Mouse (Mus musculus): Measurements from ENCODE around the gene Tmem80. TPM values are rescaled to one million over a fixed set of nuclear protein-coding genes. Genes with fewer than 3 reads are reported as not detected.

Gene Tmem80
- total and polyA plus RNA-seq, 2 experiments from 2014 or later, result 23.6 to 29.8 TPM

DNA sequence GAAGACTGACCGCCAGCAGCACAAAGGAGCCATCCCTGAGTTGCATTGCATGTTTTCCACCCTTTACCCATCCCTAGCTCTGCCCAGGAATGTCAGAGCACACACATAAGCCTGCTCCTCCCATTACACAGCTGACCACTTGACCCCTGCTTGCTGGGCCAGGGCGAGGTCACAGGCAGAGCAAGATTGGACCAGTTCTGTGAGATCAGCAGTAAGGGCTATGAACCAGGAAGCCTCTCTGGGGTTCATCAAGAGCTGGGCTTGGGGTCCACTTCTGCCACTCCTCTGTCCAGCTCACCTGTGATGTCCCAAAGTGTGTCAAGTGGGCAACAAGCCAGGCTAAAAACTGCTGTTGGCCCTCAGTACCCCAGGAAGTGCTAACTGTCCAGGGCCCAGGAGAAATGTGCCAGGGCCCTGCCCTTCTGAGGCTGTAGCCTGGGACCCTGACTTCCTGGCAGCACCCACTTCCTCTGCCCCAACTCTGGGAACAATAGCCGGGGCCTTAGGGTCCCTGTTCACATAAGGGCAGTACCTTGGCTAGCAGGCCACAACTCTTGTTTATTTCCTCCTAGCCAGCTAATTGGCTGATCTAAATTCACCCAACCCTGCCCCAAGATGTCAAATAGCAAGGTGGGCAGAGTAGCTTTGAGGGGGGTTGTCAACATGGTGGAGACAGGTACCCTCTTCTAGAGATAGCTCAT lies 10.3 kb downstream of the Tmem80 start:
- ATAC-seq (ENCODE audit: insufficient read depth, low read depth) (0 out of 2 replicates have a peak, but pooled peaks have one; percentile 16), DNase-seq (ENCODE audit: low spot score) (no peak)
- Histone ChIP-seq H3K9me3 (replicated peaks; ENCODE audit: control insufficient read depth, low read length) (no peaks in the 10 kb centered on the region), H3K4me2 (ENCODE audit: low read depth, low read length) (no peak overlapping the region), H3K27ac (ENCODE audit: low read depth) (no peak overlapping the region), H3K27me3 (ENCODE audit: control insufficient read depth, insufficient read depth, low read length) (no peaks in the 10 kb centered on the region), H3K4me3 (ENCODE audit: low read depth, low read length) (no peak overlapping the region), H3K9ac (replicated peaks; ENCODE audit: low read depth, low read length) (no peak overlapping the region), H3K4me1 (ENCODE audit: control insufficient read depth, insufficient read depth) (no peaks in the 10 kb centered on the region), H3K36me3 (replicated peaks; ENCODE audit: control insufficient read depth, insufficient read depth, low read length) (peaks cover 19% of the 10 kb centered on the region)
- WGBS, result 65% methylated on average over 3 of the region's 3 CpGs
- TF ChIP-seq EP300 (IDR thresholded peaks at IDR 0.05; ENCODE audit: low read depth), result no peak
- no peak for TF ChIP-seq CTCF (IDR thresholded peaks at IDR 0.05; ENCODE audit: low read depth)

DNA sequence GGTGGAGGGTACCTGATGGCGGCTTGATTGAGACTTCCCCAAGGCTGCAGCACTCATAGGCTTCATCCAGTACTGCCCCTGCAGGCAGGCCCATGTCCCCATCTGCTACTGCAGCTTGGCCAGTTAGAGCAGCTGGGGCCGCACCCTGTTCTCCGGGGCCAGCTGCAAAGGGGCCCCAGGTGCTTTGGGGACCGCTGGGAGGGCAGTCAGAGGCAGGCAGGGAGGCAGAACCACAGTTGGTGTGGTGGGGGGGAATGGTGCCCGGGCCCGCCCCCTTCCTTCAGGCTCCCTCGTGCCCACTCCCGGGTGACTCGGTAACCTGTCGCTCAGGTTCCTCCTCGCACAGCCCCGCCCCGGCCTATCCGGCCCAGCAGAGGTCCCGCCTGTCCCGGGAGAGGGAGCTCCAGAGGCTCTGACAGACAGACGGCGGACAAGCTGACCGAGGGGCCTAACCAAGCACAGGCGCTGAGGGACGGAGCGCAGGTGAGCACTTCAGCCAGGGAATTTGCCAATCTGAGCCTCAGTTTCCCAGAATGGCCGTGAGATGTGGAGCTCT lies 11.1 kb downstream of the Tmem80 start, which contains the start of gene Eps8l2:
Gene Eps8l2, plus strand, starts transcription at position 305 of the 556 bp plus-strand sequence.
- DNase-seq (ENCODE audit: low spot score), result no peak
- ATAC-seq (ENCODE audit: insufficient read depth, low read depth), result peak; percentile 40
- Histone ChIP-seq H3K4me3 (ENCODE audit: low read depth, low read length) (peak within 1 kb of the TSS; percentile 4; the same call in 1 of the 2 replicates), H3K9ac (replicated peaks; ENCODE audit: low read depth, low read length) (no peak within 1 kb of the TSS), H3K27ac (ENCODE audit: low read depth) (no peak within 1 kb of the TSS), H3K36me3 (replicated peaks; ENCODE audit: control insufficient read depth, insufficient read depth, low read length) (0 out of 2 replicates have a peak, but pooled peaks cover 12% of the 10 kb centered on the region), H3K9me3 (replicated peaks; ENCODE audit: control insufficient read depth, low read length) (no peaks in the 10 kb centered on the region), H3K4me1 (ENCODE audit: control insufficient read depth, insufficient read depth) (no peaks in the 10 kb centered on the region), H3K4me2 (ENCODE audit: low read depth, low read length) (peak within 1 kb of the TSS; percentile 29), H3K27me3 (ENCODE audit: control insufficient read depth, insufficient read depth, low read length) (no peaks in the 10 kb centered on the region)
- no peak for TF ChIP-seq EP300 (IDR thresholded peaks at IDR 0.05; ENCODE audit: low read depth)
- WGBS, result 5% methylated on average over 22 of the region's 23 CpGs

DNA sequence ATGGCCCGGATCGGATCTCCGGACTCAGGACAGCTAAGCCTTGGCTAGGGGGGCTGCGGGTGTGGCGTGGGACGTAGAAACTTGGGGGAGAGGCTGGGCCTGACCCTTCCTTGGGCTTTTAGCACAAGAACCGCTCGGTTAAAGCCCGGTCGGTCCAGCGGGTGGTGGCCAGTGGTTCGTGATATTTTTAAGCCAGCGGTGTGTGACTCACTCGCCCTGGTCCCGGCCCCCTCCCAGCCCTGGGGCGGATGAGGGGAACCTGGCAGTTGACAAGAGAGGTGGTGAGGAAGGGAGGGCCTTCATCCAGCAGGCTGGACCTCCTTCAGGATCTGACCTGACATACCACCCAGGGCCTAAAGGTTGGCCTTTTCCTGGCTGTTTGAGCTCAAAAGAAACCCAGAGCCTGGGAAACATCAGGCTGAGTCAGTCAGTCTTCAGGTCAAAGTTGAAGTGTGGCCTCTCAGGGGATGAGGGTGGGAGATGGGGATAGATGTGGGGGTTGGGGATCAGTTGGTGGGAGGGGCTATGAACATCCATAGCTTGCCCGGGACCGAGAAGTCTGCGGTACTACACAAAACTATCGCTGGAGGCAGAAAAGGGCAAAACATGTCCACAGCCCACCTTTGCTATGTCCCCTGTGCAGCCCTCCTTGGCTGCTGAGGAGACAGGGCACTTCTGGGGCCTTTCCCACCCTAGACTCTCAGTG lies 11.8 kb downstream of the Tmem80 start:
- H3K4me2 ChIP-seq (ENCODE audit: low read depth, low read length), result peak overlapping the region; percentile 29
- no peaks in the 10 kb centered on the region for H3K9me3 ChIP-seq (replicated peaks; ENCODE audit: control insufficient read depth, low read length)
- no peak overlapping the region for H3K4me3 ChIP-seq (ENCODE audit: low read depth, low read length)
- H3K9ac ChIP-seq (replicated peaks; ENCODE audit: low read depth, low read length), result no peak overlapping the region
- no peak overlapping the region for H3K27ac ChIP-seq (ENCODE audit: low read depth)
- 0 out of 2 replicates have a peak, but pooled peaks cover 11% of the 10 kb centered on the region for H3K36me3 ChIP-seq (replicated peaks; ENCODE audit: control insufficient read depth, insufficient read depth, low read length)
- TF ChIP-seq CTCF (IDR thresholded peaks at IDR 0.05; ENCODE audit: low read depth), result no peak
- TF ChIP-seq EP300 (IDR thresholded peaks at IDR 0.05; ENCODE audit: low read depth), result no peak
- H3K4me1 ChIP-seq (ENCODE audit: control insufficient read depth, insufficient read depth), result no peaks in the 10 kb centered on the region
- ATAC-seq (ENCODE audit: insufficient read depth, low read depth) (no peak), DNase-seq (ENCODE audit: low spot score) (no peak)
- no peaks in the 10 kb centered on the region for H3K27me3 ChIP-seq (ENCODE audit: control insufficient read depth, insufficient read depth, low read length)
- 46% methylated on average over 20 of the region's 20 CpGs for WGBS

DNA sequence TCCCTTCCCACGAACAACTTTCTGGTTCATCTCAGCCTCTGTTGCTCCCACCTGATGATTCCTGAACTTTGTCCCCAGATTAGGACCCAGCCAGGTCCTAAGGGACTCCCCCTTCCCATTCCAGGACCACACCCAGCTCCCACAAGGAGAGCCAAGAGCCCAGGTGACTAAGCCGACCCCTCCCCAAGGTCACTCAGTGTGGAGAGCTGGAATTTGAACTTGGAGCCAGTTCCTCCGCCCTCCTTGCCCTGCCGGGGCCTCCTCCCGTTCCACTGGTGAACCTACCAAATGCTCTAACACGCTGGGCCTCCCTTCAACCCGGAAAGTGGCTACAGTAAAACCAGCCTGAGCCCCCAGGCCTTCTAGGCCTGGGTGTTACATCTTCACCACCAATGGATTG lies 12.5 kb downstream of the Tmem80 start:
- 77% methylated on average over 7 of the region's 7 CpGs for WGBS
- DNase-seq (ENCODE audit: low spot score) (no peak), ATAC-seq (ENCODE audit: insufficient read depth, low read depth) (no peak)
- Histone ChIP-seq H3K4me3 (ENCODE audit: low read depth, low read length) (no peak overlapping the region), H3K36me3 (replicated peaks; ENCODE audit: control insufficient read depth, insufficient read depth, low read length) (0 out of 2 replicates have a peak, but pooled peaks cover 5% of the 10 kb centered on the region), H3K9me3 (replicated peaks; ENCODE audit: control insufficient read depth, low read length) (no peaks in the 10 kb centered on the region), H3K27ac (ENCODE audit: low read depth) (no peak overlapping the region), H3K9ac (replicated peaks; ENCODE audit: low read depth, low read length) (no peak overlapping the region), H3K4me2 (ENCODE audit: low read depth, low read length) (no peak overlapping the region), H3K4me1 (ENCODE audit: control insufficient read depth, insufficient read depth) (no peaks in the 10 kb centered on the region), H3K27me3 (ENCODE audit: control insufficient read depth, insufficient read depth, low read length) (no peaks in the 10 kb centered on the region)
- TF ChIP-seq EP300 (IDR thresholded peaks at IDR 0.05; ENCODE audit: low read depth) (no peak), CTCF (IDR thresholded peaks at IDR 0.05; ENCODE audit: low read depth) (no peak)

DNA sequence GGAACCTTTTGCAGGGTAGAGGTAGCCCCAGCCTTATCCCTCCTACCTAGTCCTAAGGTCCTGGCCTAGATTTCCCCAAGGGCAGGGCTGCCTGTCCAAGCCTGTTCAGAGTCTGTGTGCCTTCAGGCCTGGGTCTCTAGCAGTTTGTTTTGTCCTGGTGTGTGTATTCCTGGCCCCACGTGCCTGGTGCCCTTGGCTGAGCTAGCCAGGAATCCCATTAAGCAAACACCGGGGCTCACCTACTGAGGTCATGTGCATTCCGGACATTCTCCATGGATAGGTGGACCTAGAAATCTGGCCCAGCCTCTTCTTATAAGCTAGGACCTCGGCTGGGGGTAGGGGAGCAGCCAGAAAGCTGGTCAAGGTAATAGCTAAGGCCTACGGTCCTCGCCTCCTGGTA lies 12.9 kb downstream of the Tmem80 start:
- no peak overlapping the region for H3K27ac ChIP-seq (ENCODE audit: low read depth)
- no peak overlapping the region for H3K9ac ChIP-seq (replicated peaks; ENCODE audit: low read depth, low read length)
- H3K4me1 ChIP-seq (ENCODE audit: control insufficient read depth, insufficient read depth), result no peaks in the 10 kb centered on the region
- 79% methylated on average over 6 of the region's 6 CpGs for WGBS
- TF ChIP-seq EP300 (IDR thresholded peaks at IDR 0.05; ENCODE audit: low read depth) (no peak), CTCF (IDR thresholded peaks at IDR 0.05; ENCODE audit: low read depth) (no peak)
- no peak overlapping the region for H3K4me2 ChIP-seq (ENCODE audit: low read depth, low read length)
- no peaks in the 10 kb centered on the region for H3K27me3 ChIP-seq (ENCODE audit: control insufficient read depth, insufficient read depth, low read length)
- H3K4me3 ChIP-seq (ENCODE audit: low read depth, low read length), result no peak overlapping the region
- ATAC-seq (ENCODE audit: insufficient read depth, low read depth), result no peak
- DNase-seq (ENCODE audit: low spot score), result no peak
- no peaks in the 10 kb centered on the region for H3K9me3 ChIP-seq (replicated peaks; ENCODE audit: control insufficient read depth, low read length)
- H3K36me3 ChIP-seq (replicated peaks; ENCODE audit: control insufficient read depth, insufficient read depth, low read length), result 0 out of 2 replicates have a peak, but pooled peaks cover 4% of the 10 kb centered on the region

All from heart, postnatal 0 days (tissue).